Mouse (Mus musculus) cerebellum, adult 8-10 months (tissue): Measurements from ENCODE around the gene Pxk.

Experiments
- DNase-seq: peaks from one replicate; pipeline ENCODE4 v3.0.0; 2022

Gene Pxk

GRCm38 (mm10) chr14:8148842-8149241 is 50.8 kb downstream of the Pxk start:
- no peak for DNase-seq

GRCm38 (mm10) chr14:8151757-8152156 is 53.7 kb downstream of the Pxk start:
- DNase-seq: no peak

GRCm38 (mm10) chr14:8154072-8154471 is 56.1 kb downstream of the Pxk start:
- DNase-seq: no peak

GRCm38 (mm10) chr14:8156947-8157346 is 58.9 kb downstream of the Pxk start:
- DNase-seq: no peak

GRCm38 (mm10) chr14:8158721-8159120 is 60.7 kb downstream of the Pxk start:
- DNase-seq: no peak

GRCm38 (mm10) chr14:8159141-8159540 is 61.1 kb downstream of the Pxk start:
- no peak for DNase-seq

- DNase-seq: no peak
These were observed 63.8 kb downstream of the Pxk start for GRCm38 (mm10) chr14:8161777-8162176.

- no peak for DNase-seq
These were observed 66.5 kb downstream of the Pxk start for GRCm38 (mm10) chr14:8164463-8164862.

GRCm38 (mm10) chr14:8172507-8173410 is 74.7 kb downstream of the Pxk start, which contains the start of gene Pdhb:
Gene Pdhb, minus strand, starts transcription at chr14:8173025.
- DNase-seq: peak; percentile 99

GRCm38 (mm10) chr14:8173542-8174250 is 75.7 kb downstream of the Pxk start:
- peak; percentile 61 for DNase-seq

- no peak for DNase-seq
These were observed 76.6 kb downstream of the Pxk start for GRCm38 (mm10) chr14:8174634-8175033.

- DNase-seq: no peak
These were observed 78.2 kb downstream of the Pxk start for GRCm38 (mm10) chr14:8176251-8176650.

GRCm38 (mm10) chr14:8180371-8181035 is 82.5 kb downstream of the Pxk start:
- no peak for DNase-seq

GRCm38 (mm10) chr14:8183330-8183729 is 85.3 kb downstream of the Pxk start:
- no peak for DNase-seq

GRCm38 (mm10) chr14:8186278-8187045 is 88.5 kb downstream of the Pxk start:
- DNase-seq: no peak

- DNase-seq: no peak
These were observed 92.5 kb downstream of the Pxk start for GRCm38 (mm10) chr14:8190556-8190955.

GRCm38 (mm10) chr14:8191331-8191965 is 93.4 kb downstream of the Pxk start:
- no peak for DNase-seq

- DNase-seq: no peak
These were observed 94.7 kb downstream of the Pxk start for GRCm38 (mm10) chr14:8192727-8193126.

- no peak for DNase-seq
These were observed 102.8 kb downstream of the Pxk start for GRCm38 (mm10) chr14:8200769-8201168.

GRCm38 (mm10) chr14:8201715-8202114 is 103.7 kb downstream of the Pxk start:
- DNase-seq: no peak

GRCm38 (mm10) chr14:8206179-8206910 is 108.3 kb downstream of the Pxk start:
- no peak for DNase-seq
